Mouse (Mus musculus) ovary, adult 18-20 months (tissue): ENCODE results near the gene Ttf2.

Experiments
- DNase-seq: peaks from one replicate; pipeline ENCODE4 v3.0.0; 2022; ENCODE audit warnings: low spot score, mixed read lengths

The Ttf2 gene

DNA sequence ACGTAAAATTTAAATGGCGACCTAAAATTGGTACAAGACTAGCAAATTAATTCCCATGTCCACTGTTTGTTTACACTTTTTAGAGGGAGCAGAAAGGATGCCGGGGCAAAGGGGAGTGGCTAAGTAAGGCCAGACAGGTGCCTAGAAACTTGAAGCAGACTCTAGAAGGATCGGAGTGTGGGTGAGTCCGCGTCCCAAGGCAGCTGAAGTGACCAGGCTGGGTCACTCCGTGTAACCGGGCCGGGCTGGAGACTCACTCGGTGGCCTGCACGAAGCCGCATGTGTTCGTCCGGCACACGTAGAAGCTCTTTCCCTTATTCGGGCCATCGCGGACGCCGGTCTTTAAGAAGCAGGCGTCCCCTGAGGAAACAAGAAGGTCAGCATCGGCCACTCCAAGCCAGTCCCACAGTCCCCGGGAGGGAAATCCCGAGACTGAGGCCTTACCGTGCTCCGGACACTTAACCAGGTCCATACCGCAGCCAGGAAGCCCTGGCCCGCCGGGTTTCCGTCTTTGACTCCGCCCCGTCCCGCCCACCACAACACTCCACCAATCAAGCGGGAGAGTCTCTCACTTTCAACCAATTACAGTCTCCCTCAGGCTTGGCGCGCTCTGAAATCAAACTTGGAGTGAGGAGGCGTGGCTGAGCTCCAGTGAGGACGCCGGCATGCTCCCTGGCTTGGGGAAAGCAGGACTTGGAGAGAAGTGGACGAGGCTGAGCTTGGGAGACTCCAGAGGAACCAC is at the start of gene Ttf2:
Ttf2 (minus strand) TSS at position 488 of the 742 bp plus-strand sequence.
- DNase-seq, result peak; percentile 89

DNA sequence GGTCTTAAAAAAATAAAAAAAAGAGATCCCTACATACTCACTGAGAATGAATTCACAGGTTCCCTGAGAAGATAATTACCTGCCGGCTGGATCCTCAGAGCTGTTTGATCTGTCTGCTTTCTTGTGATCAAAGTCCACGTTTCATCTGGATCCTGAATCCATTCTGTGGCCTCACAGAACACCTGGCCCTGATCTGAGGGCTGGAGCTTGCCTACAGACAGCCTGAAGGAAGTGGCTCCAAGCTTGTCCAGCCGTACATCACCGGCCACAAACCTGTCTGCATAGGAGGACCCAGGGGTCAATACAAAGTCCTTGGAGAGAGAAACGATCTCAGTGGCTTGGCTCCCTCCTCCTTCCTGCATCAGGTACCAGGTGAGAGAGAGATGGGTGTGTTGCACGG is 49.0 kb upstream of the Ttf2 start:
- no peak for DNase-seq

DNA sequence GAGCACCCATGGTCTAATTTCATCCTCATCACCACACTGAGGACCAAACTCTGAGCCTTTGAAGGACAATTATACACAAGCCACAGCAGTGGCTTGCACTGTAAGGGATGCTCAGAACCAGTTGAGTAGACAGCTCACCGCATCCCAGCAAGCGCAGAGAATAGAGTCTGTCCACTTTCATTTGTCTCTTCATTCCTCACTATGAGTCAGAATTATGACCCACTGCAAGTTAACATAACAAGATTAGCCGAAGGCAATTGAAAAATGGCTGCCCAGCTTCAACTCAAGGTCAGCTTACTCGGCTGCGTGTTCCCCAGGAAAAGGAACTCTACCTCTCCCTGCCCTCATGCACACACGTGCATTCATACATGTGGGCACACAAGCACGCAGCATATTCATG is 46.6 kb upstream of the Ttf2 start:
- no peak for DNase-seq

DNA sequence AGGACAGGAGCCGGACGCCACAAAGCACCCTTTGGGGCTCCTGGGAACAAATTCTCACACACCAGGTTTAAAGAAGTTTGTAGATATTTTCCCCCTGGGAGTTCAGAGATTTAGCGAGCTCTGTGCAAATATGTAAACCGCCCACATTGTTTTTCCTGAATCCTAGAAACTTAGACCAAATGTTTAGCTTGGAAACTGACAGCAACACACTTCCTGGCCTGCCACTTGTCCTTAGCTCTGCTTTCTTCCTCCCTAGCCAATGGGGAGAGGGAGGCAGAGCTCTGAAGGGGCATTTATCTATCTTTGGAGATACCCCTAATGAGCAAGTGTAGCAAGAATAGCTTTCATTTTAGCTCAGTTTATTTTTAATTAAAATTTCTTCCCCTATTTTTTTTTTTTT is 45.8 kb upstream of the Ttf2 start:
- DNase-seq, result no peak

DNA sequence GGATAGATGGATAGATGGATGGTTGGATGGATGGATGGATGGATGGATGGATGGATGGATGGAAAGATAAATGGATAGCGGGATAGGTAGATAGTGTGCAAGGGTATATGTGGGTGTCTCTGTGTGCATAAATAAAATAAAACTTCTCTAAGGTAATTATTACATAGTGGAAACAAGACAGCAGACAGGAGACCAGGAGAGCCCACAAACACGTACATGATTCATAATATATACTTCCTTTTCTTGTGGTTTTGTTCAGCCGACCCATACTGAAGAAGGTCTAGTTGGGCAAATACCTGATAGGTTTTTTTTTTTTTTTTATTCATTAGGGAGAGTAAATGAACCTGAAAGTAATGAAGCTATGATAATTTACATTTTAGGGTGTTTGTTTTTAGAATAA is 44.1 kb upstream of the Ttf2 start:
- DNase-seq, result no peak

- no peak for DNase-seq
These were observed 43.5 kb upstream of the Ttf2 start for GRCm38 (mm10) chr3:101013005-101013404.

GRCm38 (mm10) chr3:101012597-101012996 is 43.1 kb upstream of the Ttf2 start:
- no peak for DNase-seq

- no peak for DNase-seq
These were observed 42.7 kb upstream of the Ttf2 start for GRCm38 (mm10) chr3:101012131-101012571.

DNA sequence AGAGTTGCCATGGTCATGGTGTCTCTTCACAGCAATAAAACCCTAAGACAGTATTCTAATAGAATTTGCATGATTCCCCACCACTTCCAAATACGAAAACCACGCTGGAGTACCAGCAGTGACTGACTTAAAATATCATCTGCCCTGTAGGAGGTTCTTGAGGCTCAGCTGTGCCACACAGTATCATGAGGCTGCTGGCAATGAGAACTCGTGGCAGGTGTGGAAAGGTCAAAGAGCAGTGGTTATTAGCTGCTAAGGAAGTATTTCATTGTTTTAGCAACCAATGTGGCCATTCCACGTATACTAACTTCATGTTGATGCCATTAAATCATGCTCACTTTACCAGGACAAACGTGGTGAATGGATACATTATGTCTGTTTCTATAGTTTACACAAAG is 41.7 kb upstream of the Ttf2 start:
- DNase-seq, result no peak

- DNase-seq, result no peak
These were observed 41.2 kb upstream of the Ttf2 start for GRCm38 (mm10) chr3:101010589-101011202.

DNA sequence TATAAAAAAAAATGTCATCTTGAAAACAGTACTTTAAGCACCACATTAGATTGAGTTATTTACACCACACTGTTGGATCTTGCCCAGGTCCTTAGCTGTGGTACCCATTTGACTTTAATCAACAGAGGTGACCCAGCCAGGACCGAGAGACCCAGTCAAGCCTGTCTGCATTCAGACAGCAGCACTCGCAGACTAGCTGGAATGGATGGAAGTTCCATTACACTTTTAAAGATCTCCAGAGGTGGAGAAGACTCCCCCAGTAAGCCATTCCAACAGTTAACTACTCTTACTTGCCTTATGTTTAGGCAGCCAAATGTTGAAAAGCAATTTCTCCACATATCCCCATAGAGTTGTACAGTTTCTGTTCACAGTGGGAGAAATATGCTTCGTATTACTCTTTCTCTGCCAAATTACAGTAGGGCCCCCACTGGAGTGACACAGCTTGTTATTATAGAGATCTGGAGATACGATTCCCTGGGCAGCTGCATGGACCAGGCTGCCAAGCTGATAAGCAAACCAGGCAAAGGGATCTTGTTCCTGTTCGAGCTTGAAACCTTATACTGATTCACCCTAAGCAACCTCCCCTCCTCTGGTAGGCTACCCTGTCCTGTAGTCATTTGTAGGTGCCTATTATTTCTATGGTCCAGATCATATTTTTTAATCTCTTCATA is 37.8 kb upstream of the Ttf2 start:
- no peak for DNase-seq

GRCm38 (mm10) chr3:101005392-101005791 is 35.9 kb upstream of the Ttf2 start:
- DNase-seq, result no peak

DNA sequence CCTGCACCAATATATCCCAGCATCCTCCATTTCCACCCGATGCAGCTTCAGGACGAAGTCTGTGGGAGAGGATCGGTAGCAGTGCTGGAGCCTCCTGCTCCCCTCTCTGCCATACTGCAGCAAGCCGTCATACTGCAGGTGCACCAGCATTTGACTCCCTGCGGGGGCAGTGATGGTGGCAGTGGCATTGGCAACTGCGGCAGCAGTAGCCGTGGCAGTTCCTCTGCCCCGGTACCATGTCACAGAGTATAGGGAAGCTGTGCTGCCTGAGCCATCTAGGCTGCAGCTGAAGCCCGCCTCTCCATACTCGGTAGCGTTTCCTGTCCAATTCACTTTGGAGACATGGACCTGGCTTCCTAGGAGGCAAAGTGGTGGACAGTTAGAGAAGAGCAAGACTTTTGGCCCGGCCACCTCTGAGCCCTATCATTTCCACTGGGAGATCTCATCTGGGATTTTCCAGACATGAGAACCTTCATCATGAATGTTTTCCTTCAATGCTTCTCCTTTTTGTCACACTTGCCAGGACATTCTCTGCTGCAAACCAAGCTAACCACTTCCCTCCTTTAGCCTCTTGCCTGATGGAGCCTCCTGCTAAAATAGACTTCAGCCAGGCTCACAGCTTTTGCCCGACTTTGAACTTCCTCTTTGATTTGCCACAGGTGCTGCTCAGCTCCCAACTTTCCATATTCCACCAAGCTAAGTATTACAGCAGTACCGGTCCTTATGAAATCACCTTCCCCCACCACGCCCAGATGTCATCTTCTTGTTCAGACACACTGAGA is 34.3 kb upstream of the Ttf2 start:
- DNase-seq, result no peak

- DNase-seq, result no peak
These were observed 30.3 kb upstream of the Ttf2 start for GRCm38 (mm10) chr3:100999732-101000131.

- DNase-seq, result peak; percentile 39
These were observed 29.5 kb upstream of the Ttf2 start for GRCm38 (mm10) chr3:100998904-100999340.

GRCm38 (mm10) chr3:100997785-100998570 is 28.5 kb upstream of the Ttf2 start:
- DNase-seq, result peak; percentile 18

- no peak for DNase-seq
These were observed 24.8 kb upstream of the Ttf2 start for GRCm38 (mm10) chr3:100994252-100994651.

- no peak for DNase-seq
These were observed 24.3 kb upstream of the Ttf2 start for GRCm38 (mm10) chr3:100993718-100994117.

DNA sequence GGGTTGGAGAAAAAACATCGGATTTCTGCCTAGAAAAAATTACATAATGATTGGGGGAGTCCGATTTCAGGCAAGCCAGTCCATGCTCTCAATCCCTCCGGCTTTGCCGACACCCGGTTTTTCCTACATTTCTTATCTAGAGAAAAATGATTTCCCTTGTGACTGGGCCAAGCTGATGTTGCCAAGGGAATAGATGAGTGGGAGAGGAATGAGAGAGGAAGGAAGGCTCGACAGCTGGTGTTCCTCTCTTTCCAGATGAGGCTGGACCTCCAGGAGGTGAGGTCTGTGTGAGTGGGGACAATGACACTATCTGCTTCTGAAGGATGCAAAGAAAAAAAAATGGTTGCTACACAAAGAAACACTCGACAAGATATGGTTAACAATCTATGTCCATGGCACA is 23.7 kb upstream of the Ttf2 start:
- DNase-seq, result peak; percentile 15

DNA sequence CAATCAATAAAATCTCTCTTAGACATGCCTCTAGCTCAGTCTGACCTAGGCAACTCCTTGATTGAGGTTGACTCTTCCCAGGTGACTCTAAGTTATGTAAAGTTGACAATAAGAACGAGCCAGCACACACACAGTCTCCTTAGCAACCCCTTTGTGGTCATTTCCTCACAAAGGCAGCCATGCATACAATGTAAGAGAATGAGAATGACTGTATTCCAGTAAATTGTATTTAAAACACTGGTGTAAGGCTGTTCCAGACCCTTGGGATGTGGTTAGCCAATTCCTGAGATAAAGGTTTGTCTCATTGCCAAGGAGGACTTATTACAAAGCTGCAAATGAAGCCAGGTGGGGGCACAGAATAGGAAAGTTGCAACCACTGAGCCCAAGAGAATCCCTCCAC is 20.8 kb upstream of the Ttf2 start:
- DNase-seq, result no peak

DNA sequence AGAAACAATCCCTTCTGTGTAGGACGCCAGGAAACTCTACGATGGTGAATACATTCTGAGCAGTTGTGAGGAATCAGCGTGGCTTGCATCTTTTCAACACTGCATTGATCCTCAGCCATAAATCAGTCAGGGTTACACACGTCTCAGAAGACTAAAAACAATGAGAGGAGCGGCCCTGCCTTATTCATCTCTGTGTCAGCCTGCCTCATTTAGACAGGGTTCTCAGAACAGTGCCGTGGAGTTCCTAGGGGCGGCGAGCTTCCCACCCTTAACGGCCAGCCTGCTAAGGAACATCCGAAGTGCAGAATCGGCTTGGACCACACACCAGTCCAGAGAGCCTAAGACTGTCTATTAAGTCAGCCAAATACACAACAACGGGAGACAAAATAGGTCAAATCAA is 20.0 kb upstream of the Ttf2 start:
- no peak for DNase-seq

- DNase-seq, result no peak
These were observed 9.8 kb upstream of the Ttf2 start for GRCm38 (mm10) chr3:100979290-100979689.
